In genomic region chr2:129258056-129258455, GRCm38 (mm10) we compare ENCODE assay signal across 14 mouse cellular contexts. TPM values are rescaled to one million over a fixed set of nuclear protein-coding genes. Genes with fewer than 3 reads are reported as not detected.
DNase-seq lines count a peak whose midpoint lies in the region; ATAC-seq lines count a peak whose summit lies in the region.
"Had no signal": no experiment of that assay in that cellular context is flagged by ENCODE, and none has a peak within 500 bp of the region (broad histone marks: within the 10 kb centered on the region; RNA-seq: fewer than 3 reads in every experiment).

No protein-coding gene starts in this region.

- no peaks in the 10 kb centered on the region for H3K4me1 ChIP-seq in hindbrain, embryonic 16.5 days (ENCODE audit: control insufficient read depth, insufficient read depth, low read depth, low read length)
- H3K4me1 ChIP-seq in hindbrain, embryonic 13.5 days (replicated peaks): peaks cover 4% of the 10 kb centered on the region; the same call in 1 of the 2 replicates
- H3K4me1 ChIP-seq in embryonic facial prominence, embryonic 10.5 days: peaks cover 23% of the 10 kb centered on the region
- H3K4me1 ChIP-seq in forebrain, embryonic 14.5 days (ENCODE audit: control insufficient read depth, insufficient read depth, low read length): 0 out of 2 replicates have a peak, but pooled peaks cover 2% of the 10 kb centered on the region
- peaks cover 4% of the 10 kb centered on the region; the same call in 1 of the 2 replicates for H3K4me1 ChIP-seq in neural tube, embryonic 15.5 days

- H3K27me3 ChIP-seq in hindbrain, embryonic 16.5 days (replicated peaks; ENCODE audit: control insufficient read depth, insufficient read depth, low read length): no peaks in the 10 kb centered on the region
- H3K27me3 ChIP-seq in hindbrain, embryonic 13.5 days: no peaks in the 10 kb centered on the region
- no peaks in the 10 kb centered on the region for H3K27me3 ChIP-seq in embryonic facial prominence, embryonic 10.5 days (replicated peaks; ENCODE audit: low read depth, poor library complexity, severe bottlenecking)
- no peaks in the 10 kb centered on the region for H3K27me3 ChIP-seq in forebrain, embryonic 14.5 days (replicated peaks; ENCODE audit: control insufficient read depth, insufficient read depth, low read length)
- 0 out of 2 replicates have a peak, but pooled peaks cover 3% of the 10 kb centered on the region for H3K27me3 ChIP-seq in neural tube, embryonic 15.5 days (replicated peaks)
- H3K27me3 ChIP-seq: embryonic facial prominence, embryonic 12.5 days had no signal

- no peak overlapping the region for H3K27ac ChIP-seq in hindbrain, embryonic 16.5 days (ENCODE audit: low read depth, low read length)
- no peak overlapping the region for H3K27ac ChIP-seq in hindbrain, embryonic 13.5 days
- 0 out of 2 replicates have a peak overlapping the region, but pooled peaks have one; percentile 57 for H3K27ac ChIP-seq in embryonic facial prominence, embryonic 10.5 days (replicated peaks)
- no peak overlapping the region for H3K27ac ChIP-seq in forebrain, embryonic 14.5 days (ENCODE audit: low read depth, low read length)
- H3K27ac ChIP-seq in neural tube, embryonic 15.5 days (replicated peaks): no peak overlapping the region
- H3K27ac ChIP-seq: embryonic facial prominence, embryonic 12.5 days had no signal

- H3K36me3 ChIP-seq in hindbrain, embryonic 16.5 days (ENCODE audit: control insufficient read depth, insufficient read depth, low read length): no peaks in the 10 kb centered on the region
- H3K36me3 ChIP-seq in hindbrain, embryonic 13.5 days: no peaks in the 10 kb centered on the region
- no peaks in the 10 kb centered on the region for H3K36me3 ChIP-seq in embryonic facial prominence, embryonic 10.5 days (replicated peaks)
- H3K36me3 ChIP-seq in forebrain, embryonic 14.5 days (ENCODE audit: control insufficient read depth, insufficient read depth, low read length): no peaks in the 10 kb centered on the region
- no peaks in the 10 kb centered on the region for H3K36me3 ChIP-seq in neural tube, embryonic 15.5 days
- H3K36me3 ChIP-seq: embryonic facial prominence, embryonic 12.5 days had no signal

- no peak overlapping the region for H3K9ac ChIP-seq in hindbrain, embryonic 16.5 days (ENCODE audit: low read depth, low read length)
- no peak overlapping the region; the same call in 1 of the 2 replicates for H3K9ac ChIP-seq in hindbrain, embryonic 13.5 days
- H3K9ac ChIP-seq in forebrain, embryonic 14.5 days (ENCODE audit: low read length): no peak overlapping the region
- H3K9ac ChIP-seq in neural tube, embryonic 15.5 days (replicated peaks): no peak overlapping the region
- H3K9ac ChIP-seq: embryonic facial prominence, embryonic 12.5 days had no signal

- no peak overlapping the region for H3K4me2 ChIP-seq in hindbrain, embryonic 16.5 days (ENCODE audit: low read length)
- no peak overlapping the region for H3K4me2 ChIP-seq in hindbrain, embryonic 13.5 days
- H3K4me2 ChIP-seq in forebrain, embryonic 14.5 days (ENCODE audit: low read length): no peak overlapping the region
- no peak overlapping the region for H3K4me2 ChIP-seq in neural tube, embryonic 15.5 days
- H3K4me2 ChIP-seq: embryonic facial prominence, embryonic 12.5 days had no signal

- 86% methylated on average over 3 of the region's 3 CpGs for WGBS in hindbrain, embryonic 16.5 days
- 96% methylated on average over 3 of the region's 3 CpGs for WGBS in hindbrain, embryonic 13.5 days
- 90% methylated on average over 3 of the region's 3 CpGs for WGBS in embryonic facial prominence, embryonic 10.5 days
- 88% methylated on average over 3 of the region's 3 CpGs for WGBS in forebrain, embryonic 14.5 days
- WGBS in neural tube, embryonic 15.5 days: 93% methylated on average over 3 of the region's 3 CpGs

- no peak for DNase-seq in embryonic facial prominence, embryonic 10.5 days (ENCODE audit: low spot score)
- DNase-seq in forebrain, embryonic 14.5 days (ENCODE audit: low spot score): no peak
- no peak for DNase-seq in frontal cortex, adult 2 months (ENCODE audit: extremely low spot score in 1 of 2, low spot score in 1 of 2)

- no peak overlapping the region for H3K4me3 ChIP-seq in hindbrain, embryonic 16.5 days (ENCODE audit: low read length)
- no peak overlapping the region for H3K4me3 ChIP-seq in hindbrain, embryonic 13.5 days
- H3K4me3 ChIP-seq in embryonic facial prominence, embryonic 10.5 days: no peak overlapping the region
- no peak overlapping the region for H3K4me3 ChIP-seq in forebrain, embryonic 14.5 days (ENCODE audit: low read depth, low read length)
- no peak overlapping the region for H3K4me3 ChIP-seq in neural tube, embryonic 15.5 days (replicated peaks)
- H3K4me3 ChIP-seq: embryonic facial prominence, embryonic 12.5 days; myocyte had no signal

- no peaks in the 10 kb centered on the region for H3K9me3 ChIP-seq in hindbrain, embryonic 16.5 days (ENCODE audit: control insufficient read depth, low read length)
- no peaks in the 10 kb centered on the region for H3K9me3 ChIP-seq in hindbrain, embryonic 13.5 days
- no peaks in the 10 kb centered on the region for H3K9me3 ChIP-seq in embryonic facial prominence, embryonic 10.5 days
- no peaks in the 10 kb centered on the region for H3K9me3 ChIP-seq in forebrain, embryonic 14.5 days (replicated peaks; ENCODE audit: control insufficient read depth, low read length)
- no peaks in the 10 kb centered on the region for H3K9me3 ChIP-seq in neural tube, embryonic 15.5 days (replicated peaks)
- H3K9me3 ChIP-seq: embryonic facial prominence, embryonic 12.5 days had no signal

- ATAC-seq in hindbrain, embryonic 16.5 days: peak; percentile 34; the same call in 1 of the 2 replicates
- no peak; the same call in 1 of the 2 replicates for ATAC-seq in hindbrain, embryonic 13.5 days (ENCODE audit: low FRiP score)
- ATAC-seq in forebrain, embryonic 14.5 days: 0 out of 2 replicates have a peak, but pooled peaks have one; percentile 3
- ATAC-seq in neural tube, embryonic 15.5 days (ENCODE audit: low FRiP score): peak; percentile 31; the same call in 1 of the 2 replicates
- no peak for ATAC-seq in granulocyte monocyte progenitor cell, adult 5-6 weeks (replicated peaks; ENCODE audit: poor library complexity, severe bottlenecking)

RNA-seq across cellular contexts. Expression of gene Ckap2l, which starts 39.0 kb away (rescaled TPM):
- polyA plus RNA-seq in hindbrain, embryonic 16.5 days (2015; fragmentation: Nextera tagmentation; extraction: Ambion mirVana): 9.7 and 13.3 TPM in 2 replicates
- polyA plus RNA-seq in hindbrain, embryonic 13.5 days (2015; fragmentation: Nextera tagmentation; extraction: Ambion mirVana): 10.1 and 11.1 TPM in 2 replicates
- polyA plus RNA-seq in embryonic facial prominence, embryonic 10.5 days (2016; fragmentation: Nextera tagmentation; extraction: Ambion mirVana): 63.1 and 65.4 TPM in 2 replicates
- 36.6 and 44.2 TPM in 2 replicates for polyA plus RNA-seq in forebrain, embryonic 14.5 days (2014; fragmentation: Nextera tagmentation; extraction: Ambion mirVana)
- polyA plus RNA-seq in neural tube, embryonic 15.5 days (2015; fragmentation: Nextera tagmentation; extraction: Ambion mirVana): 5.8 and 14.6 TPM in 2 replicates
- 17.1 and 49.8 TPM in 2 replicates for total RNA-seq in granulocyte monocyte progenitor cell, adult 5-6 weeks (2014; fragmentation: Nextera tagmentation)
- 55.3 and 56.6 TPM in 2 replicates for total RNA-seq in granulocyte monocyte progenitor cell, adult 5-6 weeks (2017)
- polyA plus RNA-seq in frontal cortex, adult 2 months (2012; rRNA removed): 0.26 and 0.34 TPM in 2 replicates

RNA-seq across cellular contexts. Expression of gene Il1a, which starts 51.7 kb away (rescaled TPM):
- 0.19 and 0.34 TPM in 2 replicates for polyA plus RNA-seq in hindbrain, embryonic 16.5 days (2015; fragmentation: Nextera tagmentation; extraction: Ambion mirVana)
- polyA plus RNA-seq in hindbrain, embryonic 13.5 days (2015; fragmentation: Nextera tagmentation; extraction: Ambion mirVana): 0.26 and 0.43 TPM in 2 replicates
- not detected in 2 replicates for polyA plus RNA-seq in embryonic facial prominence, embryonic 10.5 days (2016; fragmentation: Nextera tagmentation; extraction: Ambion mirVana)
- polyA plus RNA-seq in forebrain, embryonic 14.5 days (2014; fragmentation: Nextera tagmentation; extraction: Ambion mirVana): 0.31 and 0.37 TPM in 2 replicates
- polyA plus RNA-seq in neural tube, embryonic 15.5 days (2015; fragmentation: Nextera tagmentation; extraction: Ambion mirVana): 0.20 and 0.36 TPM in 2 replicates
- total RNA-seq in granulocyte monocyte progenitor cell, adult 5-6 weeks (2014; fragmentation: Nextera tagmentation): not detected in 2 replicates
- total RNA-seq in granulocyte monocyte progenitor cell, adult 5-6 weeks (2017): not detected in 2 replicates
- polyA plus RNA-seq in frontal cortex, adult 2 months (2012; rRNA removed): 1.3 and 1.4 TPM in 2 replicates
- total RNA-seq: gastrocnemius, postnatal 14 days; MEL had no signal
- polyA plus RNA-seq: limb, embryonic 11.5 days; lung, embryonic 16.5 days; myocyte; urinary bladder, adult 2 months had no signal

RNA-seq across cellular contexts. Expression of gene Slc20a1, which starts 59.5 kb away (rescaled TPM):
- polyA plus RNA-seq in hindbrain, embryonic 16.5 days (2015; fragmentation: Nextera tagmentation; extraction: Ambion mirVana): 53.2 and 55.6 TPM in 2 replicates
- 47.2 and 48.2 TPM in 2 replicates for polyA plus RNA-seq in hindbrain, embryonic 13.5 days (2015; fragmentation: Nextera tagmentation; extraction: Ambion mirVana)
- polyA plus RNA-seq in embryonic facial prominence, embryonic 10.5 days (2016; fragmentation: Nextera tagmentation; extraction: Ambion mirVana): 50.4 and 52.8 TPM in 2 replicates
- polyA plus RNA-seq in forebrain, embryonic 14.5 days (2014; fragmentation: Nextera tagmentation; extraction: Ambion mirVana): 46.8 and 55.4 TPM in 2 replicates
- polyA plus RNA-seq in neural tube, embryonic 15.5 days (2015; fragmentation: Nextera tagmentation; extraction: Ambion mirVana): 48.2 and 48.9 TPM in 2 replicates
- total RNA-seq in granulocyte monocyte progenitor cell, adult 5-6 weeks (2014; fragmentation: Nextera tagmentation): 34.8 and 35.3 TPM in 2 replicates
- 71.3 and 85.3 TPM in 2 replicates for total RNA-seq in granulocyte monocyte progenitor cell, adult 5-6 weeks (2017)
- 159 and 177 TPM in 2 replicates for polyA plus RNA-seq in frontal cortex, adult 2 months (2012; rRNA removed)

Comparison
In these comparisons a context has a peak if more than half of its experiments do, and no peak if none do; other contexts are left out.
1. ATAC-seq: peak in hindbrain, embryonic 16.5 days (single experiment), forebrain, embryonic 14.5 days (single experiment) and neural tube, embryonic 15.5 days (single experiment); none in hindbrain, embryonic 13.5 days (single experiment) and granulocyte monocyte progenitor cell, adult 5-6 weeks (single experiment).